ENCODE assay signal across 8 mouse cellular contexts in genomic region chrX:20848256-20848984, GRCm38 (mm10). TPM values are rescaled to one million over a fixed set of nuclear protein-coding genes. Genes with fewer than 3 reads are reported as not detected.
A peak's percentile ranks its signal among the peaks of the same experiment; 100 is the strongest.
DNase-seq lines count a peak whose midpoint lies in the region; ATAC-seq and TF ChIP-seq lines count a peak whose summit lies in the region.

No protein-coding gene starts in this region.

- WGBS in forebrain, embryonic 13.5 days = 16% methylated on average over 42 of the region's 42 CpGs
- 19% methylated on average over 42 of the region's 42 CpGs for WGBS in large intestine, adult 2 months
- WGBS in liver, postnatal 0 days (ENCODE audit: insufficient replicate concordance) = 15% methylated on average over 42 of the region's 42 CpGs
- 15% methylated on average over 42 of the region's 42 CpGs for WGBS in neural tube, embryonic 14.5 days

- peak overlapping the region; percentile 49 for H3K9ac ChIP-seq in ES-Bruce4 (ENCODE audit: low read depth, poor library complexity, severe bottlenecking)
- peak overlapping the region; percentile 76 for H3K9ac ChIP-seq in forebrain, embryonic 13.5 days
- H3K9ac ChIP-seq in liver, postnatal 0 days (replicated peaks) = peak overlapping the region; percentile 74
- peak overlapping the region; percentile 67 for H3K9ac ChIP-seq in neural tube, embryonic 14.5 days (replicated peaks; ENCODE audit: low read depth, low read length)

- H3K9me3 ChIP-seq in ES-Bruce4 (replicated peaks; ENCODE audit: control insufficient read depth, insufficient read depth, low read length, poor library complexity, severe bottlenecking) = no peaks in the 10 kb centered on the region
- no peaks in the 10 kb centered on the region for H3K9me3 ChIP-seq in forebrain, embryonic 13.5 days (replicated peaks)
- no peaks in the 10 kb centered on the region for H3K9me3 ChIP-seq in liver, postnatal 0 days (ENCODE audit: low read length)
- H3K9me3 ChIP-seq in neural tube, embryonic 14.5 days (ENCODE audit: control insufficient read depth, low read length) = no peaks in the 10 kb centered on the region

- peak; percentile 94 to 96 for DNase-seq in heart, postnatal 10 days
- peak; percentile 81 for DNase-seq in large intestine, adult 2 months (ENCODE audit: low read depth, low spot score)
- peak; percentile 85 for DNase-seq in liver, postnatal 0 days
- DNase-seq in testis, postnatal 10 days (ENCODE audit: low spot score) = peak; percentile 78

- peak overlapping the region; percentile 71 for H3K4me2 ChIP-seq in forebrain, embryonic 13.5 days
- peak overlapping the region; percentile 82 for H3K4me2 ChIP-seq in liver, postnatal 0 days (ENCODE audit: low read depth, low read length)
- peak overlapping the region; percentile 67 for H3K4me2 ChIP-seq in neural tube, embryonic 14.5 days (ENCODE audit: low read depth, low read length)

- H3K4me1 ChIP-seq in ES-Bruce4 (ENCODE audit: control insufficient read depth, insufficient read depth, low read length) = no peaks in the 10 kb centered on the region
- peaks cover 13% of the 10 kb centered on the region for H3K4me1 ChIP-seq in forebrain, embryonic 13.5 days
- peaks cover 5% of the 10 kb centered on the region; the same call in 1 of the 2 replicates for H3K4me1 ChIP-seq in liver, postnatal 0 days (ENCODE audit: insufficient read depth)
- H3K4me1 ChIP-seq in neural tube, embryonic 14.5 days (ENCODE audit: control insufficient read depth, insufficient read depth, low read length) = peaks cover 4% of the 10 kb centered on the region; the same call in 1 of the 2 replicates

- intact Hi-C loops in heart, postnatal 10 days (cut with DNase I) = loop anchor here (5.0 kb wide), 1 partner anchor 99 kb away; no protein-coding TSS in a partner anchor

- TF ChIP-seq POLR2A in ES-Bruce4 (IDR thresholded peaks at IDR 0.05; ENCODE audit: insufficient read depth, low read length) = peak; percentile 23

- peaks cover 13% of the 10 kb centered on the region for H3K36me3 ChIP-seq in ES-Bruce4 (ENCODE audit: control insufficient read depth, insufficient read depth, low read length, poor library complexity, severe bottlenecking)
- peaks cover 25% of the 10 kb centered on the region for H3K36me3 ChIP-seq in forebrain, embryonic 13.5 days (ENCODE audit: poor library complexity, severe bottlenecking)
- peaks cover 14% of the 10 kb centered on the region for H3K36me3 ChIP-seq in liver, postnatal 0 days (replicated peaks; ENCODE audit: insufficient read depth, low read length)
- H3K36me3 ChIP-seq in neural tube, embryonic 14.5 days (ENCODE audit: control insufficient read depth, insufficient read depth, low read length) = peaks cover 6% of the 10 kb centered on the region; the same call in 1 of the 2 replicates

- H3K4me3 ChIP-seq in ES-Bruce4 (ENCODE audit: low read depth, low read length) = peak overlapping the region; percentile 95
- H3K4me3 ChIP-seq in forebrain, embryonic 13.5 days = peak overlapping the region; percentile 61
- peak overlapping the region; percentile 72 for H3K4me3 ChIP-seq in liver, postnatal 0 days (ENCODE audit: low read depth, low read length)
- H3K4me3 ChIP-seq in neural tube, embryonic 14.5 days (ENCODE audit: low read depth, low read length) = peak overlapping the region; percentile 50

- no peak for TF ChIP-seq CTCF in ES-Bruce4 (IDR thresholded peaks at IDR 0.05; ENCODE audit: low read depth, low read length)
- TF ChIP-seq CTCF in liver, postnatal 0 days (IDR thresholded peaks at IDR 0.05; ENCODE audit: low read depth) = no peak

- TF ChIP-seq EP300 in ES-Bruce4 (IDR thresholded peaks at IDR 0.05; ENCODE audit: insufficient read depth, low read depth, low read length) = no peak
- TF ChIP-seq EP300 in liver, postnatal 0 days (IDR thresholded peaks at IDR 0.05; ENCODE audit: low read depth) = peak; percentile 57; the same call in 1 of the 2 replicates

- H3K27me3 ChIP-seq in ES-Bruce4 (ENCODE audit: control insufficient read depth, insufficient read depth, low read length, poor library complexity, severe bottlenecking) = no peaks in the 10 kb centered on the region
- no peaks in the 10 kb centered on the region for H3K27me3 ChIP-seq in forebrain, embryonic 13.5 days
- no peaks in the 10 kb centered on the region for H3K27me3 ChIP-seq in liver, postnatal 0 days (ENCODE audit: insufficient read depth, low read length)
- H3K27me3 ChIP-seq in neural tube, embryonic 14.5 days (ENCODE audit: control insufficient read depth, insufficient read depth, low read length) = no peaks in the 10 kb centered on the region

- peak; percentile 100 for ATAC-seq in cerebellum, adult (ENCODE audit: insufficient number of reproducible peaks, low FRiP score, low TSS enrichment)
- peak; percentile 100 for ATAC-seq in forebrain, embryonic 13.5 days
- peak; percentile 99 for ATAC-seq in liver, postnatal 0 days
- peak; percentile 99 for ATAC-seq in neural tube, embryonic 14.5 days (ENCODE audit: low read depth)

- H3K27ac ChIP-seq in ES-Bruce4 (ENCODE audit: insufficient read depth, low read length) = no peak overlapping the region
- peak overlapping the region; percentile 40 for H3K27ac ChIP-seq in forebrain, embryonic 13.5 days
- H3K27ac ChIP-seq in liver, postnatal 0 days (ENCODE audit: low read depth) = peak overlapping the region; percentile 60
- peak overlapping the region; percentile 69 for H3K27ac ChIP-seq in neural tube, embryonic 14.5 days (ENCODE audit: low read depth, low read length)

RNA-seq across cellular contexts. Expression of gene Timp1, which starts 21.5 kb away (rescaled TPM):
- polyA plus RNA-seq in ES-Bruce4 (2011; ENCODE audit: insufficient read depth, insufficient read length, low read depth, missing spikeins) = 34.6 and 40.8 TPM in 2 replicates
- 2.2 and 4.4 TPM in 2 replicates for polyA plus RNA-seq in forebrain, embryonic 13.5 days (2015; fragmentation: Nextera tagmentation; extraction: Ambion mirVana)
- 10 to 100 TPM; 15.4 to 16.4 TPM for total RNA-seq in heart, postnatal 10 days (2021)
- 3.7 and 5.5 TPM in 2 replicates for polyA plus RNA-seq in large intestine, adult 2 months (2012; rRNA removed)
- polyA plus RNA-seq in liver, postnatal 0 days (2015; fragmentation: Nextera tagmentation; extraction: Ambion mirVana) = 1.7 and 2.2 TPM in 2 replicates
- 2.0 and 5.6 TPM in 2 replicates for polyA plus RNA-seq in neural tube, embryonic 14.5 days (2014; fragmentation: Nextera tagmentation; extraction: Ambion mirVana)

RNA-seq across cellular contexts. Expression of gene Araf, which starts 50.8 kb away (rescaled TPM):
- polyA plus RNA-seq in ES-Bruce4 (2011; ENCODE audit: insufficient read depth, insufficient read length, low read depth, missing spikeins) = 62.7 and 68.0 TPM in 2 replicates
- 167 and 187 TPM in 2 replicates for polyA plus RNA-seq in forebrain, embryonic 13.5 days (2015; fragmentation: Nextera tagmentation; extraction: Ambion mirVana)
- total RNA-seq in heart, postnatal 10 days (2021) = 10 to 100 TPM; 84.4 to 85.1 TPM
- 117 and 143 TPM in 2 replicates for polyA plus RNA-seq in large intestine, adult 2 months (2012; rRNA removed)
- polyA plus RNA-seq in liver, postnatal 0 days (2015; fragmentation: Nextera tagmentation; extraction: Ambion mirVana) = 36.1 and 37.5 TPM in 2 replicates
- 334 and 400 TPM in 2 replicates for polyA plus RNA-seq in neural tube, embryonic 14.5 days (2014; fragmentation: Nextera tagmentation; extraction: Ambion mirVana)
